Mouse (Mus musculus): ENCODE results near the gene Fat4.

- TF ChIP-seq EP300 (IDR thresholded peaks at IDR 0.05; ENCODE audit: low read depth in 1 of 2, low read length in 2 of 2), result no peak
- TF ChIP-seq MXI1 (IDR thresholded peaks at IDR 0.05; ENCODE audit: low read depth, low read length), result no peak
- TF ChIP-seq ZKSCAN1 (IDR thresholded peaks at IDR 0.05; ENCODE audit: low read depth, low read length), result no peak
- no peak for TF ChIP-seq USF2 (IDR thresholded peaks at IDR 0.05; ENCODE audit: borderline replicate concordance in 1 of 2, insufficient read depth in 1 of 2, low read depth in 1 of 2, low read length in 2 of 2)
- no peak for TF ChIP-seq CHD2 (IDR thresholded peaks at IDR 0.05; ENCODE audit: low read length)
- TF ChIP-seq SMC3 (IDR thresholded peaks at IDR 0.05; ENCODE audit: low read depth, low read length), result no peak
- TF ChIP-seq ZNF384 (IDR thresholded peaks at IDR 0.05; ENCODE audit: low read depth, low read length), result no peak
- TF ChIP-seq POLR2A (IDR thresholded peaks at IDR 0.05; ENCODE audit: control insufficient read depth in 1 of 2, insufficient read depth in 1 of 2, low read depth in 1 of 2, low read length in 2 of 2, poor library complexity in 1 of 2), result no peak
- TF ChIP-seq CTCF (IDR thresholded peaks at IDR 0.05 in 2 of 3, conservative IDR thresholded peaks at IDR 0.05 in 1 of 3; ENCODE audit: control insufficient read depth in 1 of 3, insufficient read depth in 1 of 3, low read depth in 2 of 3, low read length in 3 of 3, poor library complexity in 1 of 3, severe bottlenecking in 1 of 3), result no peak
- no peak for TF ChIP-seq USF1 (IDR thresholded peaks at IDR 0.05; ENCODE audit: low read depth, low read length)
- no peak for TF ChIP-seq ZC3H11A (IDR thresholded peaks at IDR 0.05; ENCODE audit: low read depth, low read length)
- no peak for TF ChIP-seq MAFK (IDR thresholded peaks at IDR 0.05; ENCODE audit: borderline replicate concordance, low read depth, low read length)
These were observed 67.5 kb downstream of the Fat4 start for GRCm38 (mm10) chr3:38954196-38954595.
